Mouse (Mus musculus): ENCODE measurements around the gene Sgpp2.
A peak's percentile ranks its signal among the peaks of the same experiment; 100 is the strongest.

The Sgpp2 gene

DNA sequence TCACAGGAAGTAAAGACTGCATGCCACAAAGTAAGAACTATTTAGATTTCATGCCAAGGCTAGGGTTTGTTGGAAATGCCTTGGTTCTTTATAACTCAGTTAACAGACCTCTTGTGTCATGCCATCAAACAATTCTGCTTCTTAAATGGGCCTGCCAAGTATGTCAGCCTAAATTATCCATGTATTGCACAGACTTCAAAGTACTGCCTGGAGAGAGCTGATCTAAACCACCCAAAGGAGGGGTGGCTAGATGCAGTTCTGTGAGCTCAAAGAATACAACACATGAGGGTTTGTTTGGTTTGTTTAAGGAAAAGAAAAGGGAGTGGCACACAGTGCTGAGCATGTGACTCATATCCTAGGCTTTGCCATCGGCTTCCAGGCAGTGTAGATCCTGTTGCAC lies 137.9 kb downstream of the Sgpp2 start:
- no peak for DNase-seq (ENCODE audit: low spot score in 2 of 2)

DNA sequence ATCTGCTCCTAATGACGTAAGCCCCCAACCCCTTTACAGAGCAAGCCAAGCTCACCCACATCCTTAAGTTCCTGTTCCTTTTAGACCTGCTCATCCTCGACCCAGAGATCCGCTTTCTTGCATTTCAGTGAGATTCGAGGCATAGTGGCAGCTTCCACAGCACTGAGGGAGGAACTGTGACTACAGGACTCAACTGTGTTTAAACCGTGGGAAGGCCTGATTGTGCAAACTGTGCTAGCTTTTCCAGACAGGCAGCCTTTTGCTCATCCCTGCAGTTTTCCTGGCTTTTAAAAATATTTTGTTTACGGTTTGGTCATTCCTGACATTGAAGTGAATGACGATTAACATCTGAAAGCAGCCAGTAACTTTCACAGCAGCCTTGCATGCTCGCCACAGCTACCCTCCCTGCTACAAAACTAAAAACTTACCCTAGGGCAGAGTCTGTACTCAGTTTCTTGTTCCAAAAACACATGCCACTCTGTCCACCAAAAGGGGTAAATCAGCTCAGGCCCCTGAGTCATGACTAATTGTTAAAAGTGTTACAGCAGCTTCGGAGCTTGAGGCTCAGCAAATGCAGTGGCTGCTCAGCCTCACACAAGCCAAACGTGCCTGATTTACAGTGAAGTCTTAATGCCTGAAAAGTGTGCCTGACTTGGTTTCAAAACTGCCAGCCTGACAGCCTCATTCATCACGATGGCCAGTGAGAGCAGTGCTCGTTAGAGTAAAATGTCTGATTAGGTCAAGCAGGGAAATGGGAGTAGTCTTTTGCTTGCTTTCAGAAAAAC lies 141.1 kb downstream of the Sgpp2 start:
- no peak for DNase-seq (ENCODE audit: low spot score in 2 of 2)

DNA sequence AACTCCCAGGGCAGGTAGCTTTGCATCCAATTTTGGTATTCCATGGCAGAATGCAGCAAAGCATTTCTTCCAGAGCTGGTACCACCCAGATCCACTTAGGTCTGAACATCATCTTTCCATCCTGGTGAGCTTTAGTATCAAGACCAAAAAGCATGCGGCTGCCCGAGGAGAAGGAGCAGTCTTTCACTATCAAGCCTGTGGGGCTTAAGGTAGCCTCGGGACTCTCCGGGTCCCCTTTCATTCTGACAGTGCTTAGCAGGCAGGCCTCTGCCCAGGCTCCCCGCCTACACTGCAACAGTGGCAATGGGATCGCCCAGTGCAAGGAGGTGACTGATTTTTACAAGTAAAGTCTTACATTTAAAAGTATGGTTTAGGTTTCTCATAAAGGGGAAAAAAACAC lies 142.4 kb downstream of the Sgpp2 start:
- no peak for DNase-seq (ENCODE audit: low spot score in 2 of 2)

DNA sequence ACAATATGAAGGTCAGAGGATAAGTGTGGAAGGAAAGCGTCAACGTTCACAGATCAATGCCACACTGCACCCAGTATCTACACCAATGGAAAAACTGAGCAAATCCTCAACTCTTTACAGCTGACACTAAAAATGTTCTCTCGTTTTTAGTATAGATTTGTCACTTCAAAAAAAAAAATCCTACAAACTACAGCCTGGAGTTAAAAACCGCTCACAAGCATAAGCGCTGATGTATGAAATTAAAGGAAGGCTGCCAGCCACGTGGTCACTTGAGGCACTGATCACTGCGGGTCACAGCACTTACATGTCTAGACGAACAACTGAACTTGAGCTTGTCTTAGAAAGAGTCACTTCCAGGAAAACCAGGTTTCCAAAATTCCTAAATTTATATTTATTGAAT lies 143.7 kb downstream of the Sgpp2 start:
- DNase-seq (ENCODE audit: low spot score in 2 of 2), result no peak

DNA sequence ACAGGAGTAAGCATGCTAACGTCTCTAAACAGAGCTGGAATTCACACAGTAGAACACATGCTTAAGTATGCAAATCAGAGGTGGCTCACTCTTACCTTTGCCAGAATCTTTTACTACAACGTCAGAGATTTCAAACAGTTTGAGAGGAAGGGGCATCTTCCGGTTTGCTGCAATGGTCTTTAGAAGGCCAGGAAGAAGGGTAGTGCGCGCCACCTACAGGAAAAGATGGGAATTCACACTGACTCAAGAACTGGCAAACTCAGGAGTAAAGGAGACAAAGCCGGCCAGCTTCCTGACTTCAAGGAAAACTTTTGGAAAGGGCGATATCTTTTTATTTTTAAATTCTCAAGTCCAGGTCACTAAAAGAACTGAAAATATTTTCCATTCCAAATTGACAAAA lies 144.5 kb downstream of the Sgpp2 start:
- peak; percentile 11 to 60 for DNase-seq (ENCODE audit: low spot score in 2 of 2)
